Mouse (Mus musculus) neural tube, embryonic 14.5 days (tissue): ENCODE measurements at regions not wholly inside any gene's neighbourhood (a gene's known extent, or its start where the extent isn't known, plus 50 kb on each side); places are given as distances from the start of the nearest gene placed in this dataset.
A peak's percentile ranks its signal among the peaks of the same experiment; 100 is the strongest.

Experiments
- ATAC-seq: fragments of 200-750 bp; cut with Nextera tagmentation; 2 replicates; pipeline ENCODE4 v1.8.0; 2017; ENCODE audit warnings: low read depth, mild to moderate bottlenecking, moderate TSS enrichment, moderate library complexity
- H3K27ac ChIP-seq: fragments of 300-500 bp; sonication (generic); 2 replicates; pipeline ENCODE4 v1.5.1; 2014; ENCODE audit warnings: low read depth, mild to moderate bottlenecking, control low read depth, low read length, moderate library complexity, mixed read lengths
- H3K27me3 ChIP-seq: fragments of 300-500 bp; sonication (generic); 2 replicates; pipeline ENCODE4 v1.6.1; 2014; ENCODE audit warnings: low read length; ENCODE audit not compliant: control insufficient read depth, insufficient read depth
- H3K36me3 ChIP-seq: fragments of 300-500 bp; sonication (generic); 2 replicates; pipeline ENCODE4 v1.6.1; 2014; ENCODE audit warnings: low read length, mixed read lengths; ENCODE audit not compliant: control insufficient read depth, insufficient read depth
- H3K4me1 ChIP-seq: fragments of 300-500 bp; sonication (generic); 2 replicates; pipeline ENCODE4 v1.6.1; 2014; ENCODE audit warnings: low read length; ENCODE audit not compliant: control insufficient read depth, insufficient read depth
- H3K4me2 ChIP-seq: fragments of 300-500 bp; sonication (generic); 2 replicates; pipeline ENCODE4 v1.6.1; 2014; ENCODE audit warnings: mild to moderate bottlenecking, low read depth, low read length, control low read depth
- H3K4me3 ChIP-seq: fragments of 300-500 bp; sonication (generic); 2 replicates; pipeline ENCODE4 v1.5.1; 2014; ENCODE audit warnings: low read depth, low read length, control low read depth, mixed read lengths
- H3K9ac ChIP-seq: fragments of 300-500 bp; sonication (generic); replicated peaks from 2 replicates; pipeline ENCODE4 v1.6.1; 2014; ENCODE audit warnings: low read depth, mild to moderate bottlenecking, control low read depth, low read length, mixed read lengths
- H3K9me3 ChIP-seq: fragments of 300-500 bp; sonication (generic); 2 replicates; pipeline ENCODE4 v1.6.1; 2016; ENCODE audit warnings: low read length; ENCODE audit not compliant: control insufficient read depth
- WGBS: fragments of 180-500 bp; shearing (Covaris S2); extraction: QIAGEN DNeasy Blood & Tissue Kit; methylation state at CpG from one replicate; pipeline ENCODE4 v1.1.7; 2014; 5-methylcytosine and 5-hydroxymethylcytosine counted together

DNA sequence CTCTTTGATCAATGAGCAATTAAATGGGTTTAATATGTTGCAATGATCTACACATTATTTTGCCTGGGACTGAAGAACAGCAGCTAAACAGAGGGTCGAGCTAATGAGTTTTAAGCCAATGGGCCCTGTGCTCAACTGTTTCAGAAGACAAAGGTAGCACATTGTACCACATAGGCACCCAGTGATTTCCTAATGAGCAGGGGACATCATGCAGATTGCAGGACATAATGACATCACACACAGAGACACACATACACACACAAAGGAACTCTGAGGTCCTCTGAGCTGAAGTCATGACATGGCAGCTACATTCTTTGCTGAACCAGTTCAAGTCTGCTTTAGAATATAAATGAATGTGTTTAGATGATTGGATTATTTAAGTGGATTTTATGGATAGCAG lies 71.9 kb downstream of the Zfp330 start:
- no peak overlapping the region for H3K9ac ChIP-seq
- no peak for ATAC-seq

GRCm38 (mm10) chr8:82700471-82700870 lies 73.5 kb downstream of the Zfp330 start:
- H3K9me3 ChIP-seq: no peaks in the 10 kb centered on the region
- no peak overlapping the region for H3K27ac ChIP-seq
- no peaks in the 10 kb centered on the region for H3K27me3 ChIP-seq
- no peak for ATAC-seq
- H3K4me2 ChIP-seq: no peak overlapping the region
- no peak overlapping the region for H3K9ac ChIP-seq
- H3K4me3 ChIP-seq: no peak overlapping the region
- 81% methylated on average over 1 of the region's 1 CpGs for WGBS
- H3K36me3 ChIP-seq: no peaks in the 10 kb centered on the region
- H3K4me1 ChIP-seq: no peaks in the 10 kb centered on the region

More for the DNA sequence above, 71.9 kb downstream of the Zfp330 start:
- Histone ChIP-seq H3K4me3 (no peak overlapping the region), H3K4me2 (no peak overlapping the region), H3K27ac (no peak overlapping the region), H3K36me3 (no peaks in the 10 kb centered on the region), H3K9me3 (no peaks in the 10 kb centered on the region), H3K27me3 (no peaks in the 10 kb centered on the region), H3K4me1 (no peaks in the 10 kb centered on the region)
- WGBS: 56% methylated on average over 1 of the region's 1 CpGs

DNA sequence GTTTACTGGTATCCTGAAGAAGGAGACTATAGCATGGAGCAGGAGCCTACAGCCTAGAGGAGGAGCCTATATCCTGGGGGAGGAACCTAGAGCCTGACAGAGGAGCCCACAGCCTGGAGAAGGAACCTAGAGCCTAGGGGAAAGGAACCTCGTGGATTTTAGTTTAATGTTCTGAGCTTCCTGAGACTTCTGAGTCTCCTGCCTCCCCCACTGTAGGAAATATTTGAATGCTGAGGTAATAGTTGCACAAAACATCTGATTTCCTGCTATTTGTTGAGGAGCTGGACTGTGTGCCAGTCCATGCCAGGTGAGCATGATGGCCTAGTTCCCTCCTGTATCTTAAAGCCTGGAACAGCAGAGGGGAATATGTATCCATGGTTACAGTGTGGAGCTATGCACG lies 74.7 kb downstream of the Zfp330 start:
- no peak overlapping the region for H3K4me2 ChIP-seq
- no peak overlapping the region for H3K27ac ChIP-seq
- ATAC-seq: no peak
- no peaks in the 10 kb centered on the region for H3K4me1 ChIP-seq
- no peaks in the 10 kb centered on the region for H3K27me3 ChIP-seq
- no peaks in the 10 kb centered on the region for H3K9me3 ChIP-seq
- H3K9ac ChIP-seq: no peak overlapping the region
- H3K4me3 ChIP-seq: no peak overlapping the region
- 76% methylated on average over 2 of the region's 2 CpGs for WGBS
- H3K36me3 ChIP-seq: no peaks in the 10 kb centered on the region

- no peaks in the 10 kb centered on the region for H3K9me3 ChIP-seq
- no peaks in the 10 kb centered on the region for H3K27me3 ChIP-seq
- ATAC-seq: no peak
- no peaks in the 10 kb centered on the region for H3K36me3 ChIP-seq
- H3K9ac ChIP-seq: no peak overlapping the region
- no peaks in the 10 kb centered on the region for H3K4me1 ChIP-seq
- H3K4me3 ChIP-seq: no peak overlapping the region
- H3K27ac ChIP-seq: no peak overlapping the region
- 62% methylated on average over 2 of the region's 2 CpGs for WGBS
- no peak overlapping the region for H3K4me2 ChIP-seq
These were observed 75.9 kb downstream of the Zfp330 start for GRCm38 (mm10) chr8:82698071-82698470.

GRCm38 (mm10) chr8:82693086-82693485 lies 80.9 kb downstream of the Zfp330 start:
- ATAC-seq: no peak
- H3K4me1 ChIP-seq: no peaks in the 10 kb centered on the region
- no peaks in the 10 kb centered on the region for H3K9me3 ChIP-seq
- H3K9ac ChIP-seq: no peak overlapping the region
- no peaks in the 10 kb centered on the region for H3K27me3 ChIP-seq
- H3K4me2 ChIP-seq: no peak overlapping the region
- no peak overlapping the region for H3K4me3 ChIP-seq
- 89% methylated on average over 3 of the region's 3 CpGs for WGBS
- no peaks in the 10 kb centered on the region for H3K36me3 ChIP-seq
- H3K27ac ChIP-seq: no peak overlapping the region

DNA sequence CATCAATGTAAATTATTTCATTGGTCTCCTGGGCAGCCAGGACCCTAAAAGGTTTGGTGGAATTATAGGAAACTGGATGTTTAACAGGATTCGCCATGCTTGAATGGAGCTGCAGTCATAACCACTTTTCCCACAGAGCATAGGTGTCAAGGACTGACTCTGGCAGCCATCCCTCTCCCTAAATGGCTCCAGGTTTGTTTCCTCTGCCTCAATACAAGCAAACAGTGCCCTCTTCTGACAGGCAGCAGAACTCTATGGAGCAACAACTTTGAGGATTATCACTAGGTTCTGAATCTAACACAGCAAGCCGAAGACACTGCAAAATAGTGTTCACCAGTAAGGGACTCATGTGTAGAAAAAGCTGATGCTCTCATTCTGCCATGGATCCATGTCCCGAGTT lies 84.6 kb downstream of the Zfp330 start:
- WGBS: 65% methylated on average over 3 of the region's 3 CpGs
- Histone ChIP-seq H3K9ac (no peak overlapping the region), H3K4me1 (no peaks in the 10 kb centered on the region), H3K27ac (no peak overlapping the region), H3K4me3 (no peak overlapping the region), H3K4me2 (no peak overlapping the region), H3K9me3 (no peaks in the 10 kb centered on the region), H3K27me3 (no peaks in the 10 kb centered on the region), H3K36me3 (no peaks in the 10 kb centered on the region)
- peak; percentile 80 for ATAC-seq

GRCm38 (mm10) chr8:82685966-82686365 lies 88.0 kb downstream of the Zfp330 start:
- Histone ChIP-seq H3K4me2 (no peak overlapping the region), H3K4me3 (no peak overlapping the region), H3K27me3 (no peaks in the 10 kb centered on the region), H3K36me3 (no peaks in the 10 kb centered on the region), H3K27ac (no peak overlapping the region), H3K9me3 (no peaks in the 10 kb centered on the region), H3K4me1 (no peaks in the 10 kb centered on the region), H3K9ac (no peak overlapping the region)
- 91% methylated on average over 3 of the region's 3 CpGs for WGBS
- ATAC-seq: no peak

- Histone ChIP-seq H3K9ac (no peak overlapping the region), H3K36me3 (no peaks in the 10 kb centered on the region), H3K27ac (no peak overlapping the region), H3K4me3 (no peak overlapping the region), H3K4me1 (no peaks in the 10 kb centered on the region), H3K9me3 (no peaks in the 10 kb centered on the region), H3K4me2 (no peak overlapping the region), H3K27me3 (no peaks in the 10 kb centered on the region)
- no peak for ATAC-seq
- WGBS: 58% methylated on average over 1 of the region's 1 CpGs
These were observed 95.2 kb downstream of the Zfp330 start for GRCm38 (mm10) chr8:82678793-82679192.

- no peaks in the 10 kb centered on the region for H3K36me3 ChIP-seq
- no peak overlapping the region for H3K4me3 ChIP-seq
- H3K27me3 ChIP-seq: no peaks in the 10 kb centered on the region
- 85% methylated on average over 3 of the region's 3 CpGs for WGBS
- H3K4me1 ChIP-seq: no peaks in the 10 kb centered on the region
- no peak for ATAC-seq
- H3K27ac ChIP-seq: no peak overlapping the region
- H3K9ac ChIP-seq: no peak overlapping the region
- H3K9me3 ChIP-seq: no peaks in the 10 kb centered on the region
- H3K4me2 ChIP-seq: no peak overlapping the region
These were observed 96.2 kb downstream of the Zfp330 start for GRCm38 (mm10) chr8:82677781-82678180.

DNA sequence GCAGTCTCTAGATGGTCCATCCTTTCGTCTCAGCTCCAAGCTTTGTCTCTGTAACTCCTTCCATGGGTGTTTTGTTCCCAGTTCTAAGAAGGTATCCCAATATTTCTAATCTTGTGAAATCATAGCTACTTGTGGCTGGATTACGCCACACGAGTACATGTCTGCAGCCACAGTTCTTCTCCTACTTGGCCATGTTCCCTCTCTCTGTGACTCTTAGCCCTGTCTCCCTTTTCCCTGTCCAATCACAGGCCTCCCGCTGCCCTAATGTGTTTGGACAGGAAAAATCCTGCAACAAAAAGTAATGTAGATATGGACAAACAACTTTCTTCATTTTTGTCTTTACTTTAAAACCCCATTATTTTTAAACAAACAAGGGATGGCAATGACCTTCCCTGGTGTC lies 104.7 kb downstream of the Zfp330 start:
- no peak overlapping the region for H3K9ac ChIP-seq
- H3K27ac ChIP-seq: no peak overlapping the region
- WGBS: 91% methylated on average over 4 of the region's 4 CpGs
- no peak overlapping the region for H3K4me2 ChIP-seq
- no peaks in the 10 kb centered on the region for H3K4me1 ChIP-seq
- no peaks in the 10 kb centered on the region for H3K27me3 ChIP-seq
- no peak overlapping the region for H3K4me3 ChIP-seq
- H3K9me3 ChIP-seq: no peaks in the 10 kb centered on the region
- no peaks in the 10 kb centered on the region for H3K36me3 ChIP-seq
- no peak for ATAC-seq
